8 mouse cellular contexts compared by ENCODE assay signal in the genomic region with DNA sequence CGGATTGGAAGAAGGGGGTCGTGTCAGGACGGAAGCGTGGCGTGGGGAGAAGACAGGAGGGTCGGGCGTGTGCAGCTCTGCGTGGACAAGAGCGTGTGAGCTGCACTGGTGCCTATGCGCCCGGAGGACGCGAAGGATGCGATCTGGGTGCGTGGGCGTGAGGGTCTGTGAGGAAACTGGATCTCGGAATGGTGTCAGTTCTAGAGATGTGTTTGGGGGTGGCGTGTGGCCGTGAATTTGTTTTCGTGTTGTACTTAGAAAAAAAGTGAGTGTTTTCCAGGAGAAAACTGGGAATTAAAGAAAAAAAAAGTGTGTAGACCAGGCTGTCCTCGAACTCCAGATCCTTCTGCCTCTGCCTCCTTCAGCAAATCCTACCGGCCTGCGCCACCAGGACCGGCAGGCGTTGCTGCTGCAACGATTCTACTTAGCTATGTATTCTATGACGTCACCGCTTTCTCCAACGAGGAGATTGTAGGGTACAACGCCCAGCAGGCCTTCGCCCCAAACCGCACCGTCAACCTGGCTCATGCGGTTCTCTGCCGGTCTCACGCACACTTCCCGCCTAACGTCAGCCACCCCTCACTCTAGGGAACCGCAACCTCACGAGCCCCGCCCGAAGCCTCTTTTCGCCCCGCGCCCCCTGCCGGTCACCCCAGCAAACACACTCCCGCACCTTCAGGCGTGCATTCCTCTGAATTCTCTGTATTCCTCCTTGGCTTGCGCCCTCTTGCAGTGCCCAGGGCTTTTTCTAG. TPM values are rescaled to one million over a fixed set of nuclear protein-coding genes. Genes with fewer than 3 reads are reported as not detected.
DNase-seq lines count a peak whose midpoint lies in the region; ATAC-seq lines count a peak whose summit lies in the region.
"Not testable (repeated sequence)": the region's sequence is repeated elsewhere in the genome, so short reads cannot be mapped to it uniquely, and the experiment has no call there.

No protein-coding gene starts in this region.

- H3K36me3 ChIP-seq in embryonic facial prominence, embryonic 15.5 days; limb, embryonic 13.5 days; midbrain, embryonic 15.5 days (replicated peaks): not testable (repeated sequence)

- peak overlapping the region; percentile 92 for H3K27ac ChIP-seq in embryonic facial prominence, embryonic 15.5 days (replicated peaks)
- H3K27ac ChIP-seq in limb, embryonic 13.5 days = peak overlapping the region; percentile 88
- H3K27ac ChIP-seq in midbrain, embryonic 15.5 days = peak overlapping the region; percentile 94

- H3K4me2 ChIP-seq in embryonic facial prominence, embryonic 15.5 days (replicated peaks) = peak overlapping the region; percentile 59
- peak overlapping the region; percentile 72 for H3K4me2 ChIP-seq in limb, embryonic 13.5 days (replicated peaks)
- peak overlapping the region; percentile 66 for H3K4me2 ChIP-seq in midbrain, embryonic 15.5 days

- not testable (repeated sequence) for H3K27me3 ChIP-seq in embryonic facial prominence, embryonic 15.5 days; limb, embryonic 13.5 days; midbrain, embryonic 15.5 days (replicated peaks)

- H3K9ac ChIP-seq in embryonic facial prominence, embryonic 15.5 days = peak overlapping the region; percentile 57
- H3K9ac ChIP-seq in limb, embryonic 13.5 days = peak overlapping the region; percentile 75
- H3K9ac ChIP-seq in midbrain, embryonic 15.5 days = peak overlapping the region; percentile 77

- H3K4me3 ChIP-seq in embryonic facial prominence, embryonic 15.5 days (replicated peaks) = peak overlapping the region; percentile 66
- peak overlapping the region; percentile 61 for H3K4me3 ChIP-seq in limb, embryonic 13.5 days
- peak overlapping the region; percentile 73 for H3K4me3 ChIP-seq in midbrain, embryonic 15.5 days

- WGBS in embryonic facial prominence, embryonic 15.5 days = under 1% methylated on average over 49 of the region's 49 CpGs
- WGBS in limb, embryonic 13.5 days = under 1% methylated on average over 49 of the region's 49 CpGs
- under 1% methylated on average over 49 of the region's 49 CpGs for WGBS in midbrain, embryonic 15.5 days

- peaks cover 17% of the 10 kb centered on the region for H3K4me1 ChIP-seq in embryonic facial prominence, embryonic 15.5 days
- peaks cover 10% of the 10 kb centered on the region for H3K4me1 ChIP-seq in limb, embryonic 13.5 days
- H3K4me1 ChIP-seq in midbrain, embryonic 15.5 days = peaks cover 14% of the 10 kb centered on the region

- peak; percentile 74 for ATAC-seq in embryonic facial prominence, embryonic 15.5 days (ENCODE audit: insufficient number of reproducible peaks, low FRiP score, low TSS enrichment, low read depth)
- peak; percentile 70 for ATAC-seq in limb, embryonic 13.5 days (ENCODE audit: low FRiP score, low read depth)
- peak; percentile 85 for ATAC-seq in midbrain, embryonic 15.5 days (replicated peaks)

- peak; percentile 74 for DNase-seq in 3T3-L1 (ENCODE audit: low read depth, low spot score)
- DNase-seq in adrenal gland, postnatal 4 days (ENCODE audit: low spot score in 2 of 2) = peak; percentile 57 to 66
- DNase-seq in heart, adult 9 months (ENCODE audit: low spot score in 2 of 2) = peak; percentile 73 to 89
- peak; percentile 92 for DNase-seq in kidney, adult 9 months
- DNase-seq in spleen, adult 18-20 months = peak; percentile 73 to 81

- H3K9me3 ChIP-seq in embryonic facial prominence, embryonic 15.5 days (replicated peaks); limb, embryonic 13.5 days; midbrain, embryonic 15.5 days: not testable (repeated sequence)

RNA-seq across cellular contexts. Expression of a gene that starts 10.3 kb away (rescaled TPM):
- total RNA-seq in adrenal gland, postnatal 4 days (2021) = under 1 TPM; 0.11 to 0.25 TPM
- 0.05 and 0.11 TPM in 2 replicates for polyA plus RNA-seq in embryonic facial prominence, embryonic 15.5 days (2015; fragmentation: Nextera tagmentation; extraction: Ambion mirVana)
- 0.15 TPM in 1 of 2 replicates, not detected in the other for polyA plus RNA-seq in limb, embryonic 13.5 days (2015; fragmentation: Nextera tagmentation; extraction: Ambion mirVana)
- 0.12 and 0.13 TPM in 2 replicates for polyA plus RNA-seq in midbrain, embryonic 15.5 days (2015; fragmentation: Nextera tagmentation; extraction: Ambion mirVana)

RNA-seq across cellular contexts. Expression of a gene that starts 26.8 kb away (rescaled TPM):
- total RNA-seq in adrenal gland, postnatal 4 days (2021) = not detected
- polyA plus RNA-seq in embryonic facial prominence, embryonic 15.5 days (2015; fragmentation: Nextera tagmentation; extraction: Ambion mirVana) = not detected in 2 replicates
- polyA plus RNA-seq in limb, embryonic 13.5 days (2015; fragmentation: Nextera tagmentation; extraction: Ambion mirVana) = not detected in 2 replicates
- not detected in 2 replicates for polyA plus RNA-seq in midbrain, embryonic 15.5 days (2015; fragmentation: Nextera tagmentation; extraction: Ambion mirVana)

RNA-seq across cellular contexts. Expression of a gene that starts 26.8 kb away (rescaled TPM):
- total RNA-seq in adrenal gland, postnatal 4 days (2021) = under 1 TPM in 1 of 2 experiments, not detected in 1; 0.79 TPM
- polyA plus RNA-seq in embryonic facial prominence, embryonic 15.5 days (2015; fragmentation: Nextera tagmentation; extraction: Ambion mirVana) = 0.34 TPM in 1 of 2 replicates, not detected in the other
- polyA plus RNA-seq in limb, embryonic 13.5 days (2015; fragmentation: Nextera tagmentation; extraction: Ambion mirVana) = not detected in 2 replicates
- polyA plus RNA-seq in midbrain, embryonic 15.5 days (2015; fragmentation: Nextera tagmentation; extraction: Ambion mirVana) = not detected in 2 replicates

Comparison
In these comparisons a context has a peak if more than half of its experiments do, and no peak if none do; other contexts are left out.
1. Peak in every context shown above with its lines: DNase-seq, ATAC-seq, H3K4me3 ChIP-seq and H3K27ac ChIP-seq.